Mouse (Mus musculus) embryonic fibroblast, embryonic 13.5 days (primary cell): ENCODE results near the gene D2hgdh. TPM values are rescaled to one million over a fixed set of nuclear protein-coding genes. Genes with fewer than 3 reads are reported as not detected.

Experiments used
- H3K27ac ChIP-seq: 2 replicates; pipeline ENCODE4 v1.5.1; 2012; ENCODE audit warnings: low read length, control low read depth, inconsistent platforms; ENCODE audit not compliant: insufficient read depth
- H3K4me1 ChIP-seq: 2 replicates; pipeline ENCODE4 v1.6.1; 2011; ENCODE audit warnings: low read length; ENCODE audit not compliant: control insufficient read depth, insufficient read depth
- H3K4me3 ChIP-seq: 2 replicates; pipeline ENCODE4 v1.5.1; 2011; ENCODE audit warnings: mild to moderate bottlenecking, control low read depth, low read length; ENCODE audit not compliant: insufficient read depth
- CTCF ChIP-seq: IDR thresholded peaks from 2 replicates; pipeline ENCODE4 v1.5.1; 2011; ENCODE audit warnings: mild to moderate bottlenecking, control low read depth, low read length, moderate library complexity, borderline replicate concordance; ENCODE audit not compliant: insufficient read depth
- POLR2A ChIP-seq: IDR thresholded peaks from 2 replicates; pipeline ENCODE4 v1.6.1; 2011; ENCODE audit warnings: low read depth, mild to moderate bottlenecking, control low read depth, low read length, moderate library complexity
- polyA plus RNA-seq: library from polyadenylated mRNA; stranded (reverse); fragments of >200 nt; gene quantifications from 2 replicates; pipeline ENCODE4 v1.2.4, GENCODE M21; 2011; ENCODE audit warnings: low read depth; ENCODE audit not compliant: missing spikeins, insufficient read length

The D2hgdh gene
- polyA plus RNA-seq, result 7.9 and 12.7 TPM in 2 replicates

- TF ChIP-seq POLR2A (no peak), CTCF (no peak)
- Histone ChIP-seq H3K4me3 (peak within 1 kb of the TSS; percentile 44), H3K4me1 (no peaks in the 10 kb centered on the region), H3K27ac (peak within 1 kb of the TSS; percentile 81)
Measured at GRCm38 (mm10) chr1:93824609-93825008, at the start of gene D2hgdh. Gene D2hgdh, plus strand, starts transcription at chr1:93824909.

- TF ChIP-seq POLR2A (no peak), CTCF (no peak)
- H3K27ac ChIP-seq, result no peak overlapping the region
Measured at GRCm38 (mm10) chr1:93776686-93777085, 48.0 kb upstream of the D2hgdh start.

GRCm38 (mm10) chr1:93786912-93787311 is 37.8 kb upstream of the D2hgdh start:
- H3K27ac ChIP-seq, result no peak overlapping the region
- H3K4me3 ChIP-seq, result no peak overlapping the region
- TF ChIP-seq POLR2A (no peak), CTCF (no peak)
- H3K4me1 ChIP-seq, result no peaks in the 10 kb centered on the region

More at GRCm38 (mm10) chr1:93776686-93777085, 48.0 kb upstream of the D2hgdh start:
- H3K4me3 ChIP-seq, result no peak overlapping the region
- H3K4me1 ChIP-seq, result no peaks in the 10 kb centered on the region

GRCm38 (mm10) chr1:93794526-93794925 is 30.2 kb upstream of the D2hgdh start:
- H3K27ac ChIP-seq, result no peak overlapping the region
- no peaks in the 10 kb centered on the region for H3K4me1 ChIP-seq
- TF ChIP-seq POLR2A, result no peak
- no peak for TF ChIP-seq CTCF
- no peak overlapping the region for H3K4me3 ChIP-seq

- TF ChIP-seq CTCF (no peak), POLR2A (no peak)
- Histone ChIP-seq H3K4me3 (no peak overlapping the region), H3K27ac (no peak overlapping the region), H3K4me1 (no peaks in the 10 kb centered on the region)
Measured at GRCm38 (mm10) chr1:93795886-93796285, 28.8 kb upstream of the D2hgdh start.

- Histone ChIP-seq H3K4me1 (0 out of 2 replicates have a peak, but pooled peaks cover 2% of the 10 kb centered on the region), H3K27ac (no peak overlapping the region)
- TF ChIP-seq POLR2A (peak; percentile 8; the same call in 1 of the 2 replicates), CTCF (no peak)
Measured at GRCm38 (mm10) chr1:93800670-93801503, 23.8 kb upstream of the D2hgdh start.

GRCm38 (mm10) chr1:93801741-93802238 is 22.9 kb upstream of the D2hgdh start, which contains the start of gene Dtymk:
Gene Dtymk, minus strand, starts transcription at chr1:93801934.
- H3K27ac ChIP-seq, result peak within 1 kb of the TSS; percentile 90
- TF ChIP-seq CTCF (no peak), POLR2A (peak; percentile 69)
- H3K4me1 ChIP-seq, result 0 out of 2 replicates have a peak, but pooled peaks cover 2% of the 10 kb centered on the region
- H3K4me3 ChIP-seq, result peak within 1 kb of the TSS; percentile 73

More at GRCm38 (mm10) chr1:93800670-93801503, 23.8 kb upstream of the D2hgdh start:
- peak overlapping the region; percentile 73 for H3K4me3 ChIP-seq

- Histone ChIP-seq H3K27ac (peak overlapping the region; percentile 90; the same call in 1 of the 2 replicates), H3K4me3 (peak overlapping the region; percentile 41; the same call in 1 of the 2 replicates), H3K4me1 (0 out of 2 replicates have a peak, but pooled peaks cover 2% of the 10 kb centered on the region)
- no peak for TF ChIP-seq CTCF
- no peak for TF ChIP-seq POLR2A
Measured at GRCm38 (mm10) chr1:93802771-93803170, 21.9 kb upstream of the D2hgdh start.

GRCm38 (mm10) chr1:93803556-93804507 is 20.9 kb upstream of the D2hgdh start, which contains the start of gene Ing5:
Gene Ing5, plus strand, starts transcription at chr1:93803965.
- Histone ChIP-seq H3K4me3 (peak within 1 kb of the TSS; percentile 89), H3K4me1 (0 out of 2 replicates have a peak, but pooled peaks cover 2% of the 10 kb centered on the region), H3K27ac (peak within 1 kb of the TSS; percentile 90)
- peak; percentile 68 for TF ChIP-seq POLR2A
- TF ChIP-seq CTCF, result peak; percentile 78
